Mouse (Mus musculus): Measurements from ENCODE around the gene Phf3. TPM values are rescaled to one million over a fixed set of nuclear protein-coding genes. Genes with fewer than 3 reads are reported as not detected.

Phf3 gene
- polyA plus RNA-seq (2014; fragmentation: Nextera tagmentation; extraction: Ambion mirVana), result 41.4 and 41.9 TPM in 2 replicates

GRCm38 (mm10) chr1:30873541-30874260 lies at the start of gene Phf3:
Phf3 (minus strand) TSS chr1:30873921.
- H3K27me3 ChIP-seq (replicated peaks; ENCODE audit: control insufficient read depth, insufficient read depth, low read length), result no peaks in the 10 kb centered on the region
- H3K4me3 ChIP-seq (ENCODE audit: low read depth, low read length), result peak within 1 kb of the TSS; percentile 91
- peak within 1 kb of the TSS; percentile 98 for H3K27ac ChIP-seq (replicated peaks; ENCODE audit: low read depth, low read length)
- 1% methylated on average over 15 of the region's 85 CpGs for WGBS
- peak within 1 kb of the TSS; percentile 72 for H3K4me2 ChIP-seq (ENCODE audit: low read depth, low read length)
- no peaks in the 10 kb centered on the region for H3K36me3 ChIP-seq (ENCODE audit: control insufficient read depth, insufficient read depth, low read length)
- no peaks in the 10 kb centered on the region for H3K9me3 ChIP-seq (ENCODE audit: control insufficient read depth, low read length)
- peak; percentile 95 for ATAC-seq (ENCODE audit: low read depth)
- H3K4me1 ChIP-seq (ENCODE audit: control insufficient read depth, insufficient read depth, low read length), result peaks cover 6% of the 10 kb centered on the region
- peak within 1 kb of the TSS; percentile 98 for H3K9ac ChIP-seq (ENCODE audit: low read depth, low read length)
- DNase-seq (ENCODE audit: low spot score), result peak; percentile 96

- H3K27me3 ChIP-seq (replicated peaks; ENCODE audit: control insufficient read depth, insufficient read depth, low read length), result no peaks in the 10 kb centered on the region
- no peaks in the 10 kb centered on the region for H3K4me1 ChIP-seq (ENCODE audit: control insufficient read depth, insufficient read depth, low read length)
- no peak overlapping the region for H3K4me2 ChIP-seq (ENCODE audit: low read depth, low read length)
- DNase-seq (ENCODE audit: low spot score) (no peak), ATAC-seq (ENCODE audit: low read depth) (no peak)
- H3K36me3 ChIP-seq (ENCODE audit: control insufficient read depth, insufficient read depth, low read length), result no peaks in the 10 kb centered on the region
- no peak overlapping the region for H3K27ac ChIP-seq (replicated peaks; ENCODE audit: low read depth, low read length)
- H3K4me3 ChIP-seq (ENCODE audit: low read depth, low read length), result no peak overlapping the region
- 83% methylated on average over 3 of the region's 3 CpGs for WGBS
- H3K9me3 ChIP-seq (ENCODE audit: control insufficient read depth, low read length), result peaks cover 12% of the 10 kb centered on the region
- no peak overlapping the region for H3K9ac ChIP-seq (ENCODE audit: low read depth, low read length)
Measured at GRCm38 (mm10) chr1:30922237-30922636, 48.5 kb upstream of the Phf3 start.

DNA sequence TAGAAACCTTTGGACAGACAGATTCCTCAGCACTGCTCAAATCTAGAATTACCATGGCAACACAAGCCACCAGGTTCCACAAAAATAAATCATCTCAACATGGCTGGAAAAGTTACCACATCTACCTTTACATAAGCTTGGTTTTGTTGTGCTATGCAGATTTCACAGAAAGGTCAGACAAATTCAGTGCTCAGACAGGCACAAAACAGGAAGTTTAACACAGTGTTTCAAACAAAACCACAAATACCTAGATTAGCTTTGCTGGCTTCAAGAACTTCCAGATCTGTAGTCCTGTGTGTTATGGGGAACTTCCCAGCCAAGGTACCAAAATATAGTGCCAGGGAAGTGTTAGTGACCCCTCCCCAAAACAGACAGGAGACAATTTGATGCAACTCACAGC lies 47.5 kb upstream of the Phf3 start:
- DNase-seq (ENCODE audit: low spot score) (no peak), ATAC-seq (ENCODE audit: low read depth) (no peak)
- no peak overlapping the region for H3K9ac ChIP-seq (ENCODE audit: low read depth, low read length)
- no peak overlapping the region for H3K4me3 ChIP-seq (ENCODE audit: low read depth, low read length)
- H3K9me3 ChIP-seq (ENCODE audit: control insufficient read depth, low read length), result peaks cover 12% of the 10 kb centered on the region
- no peak overlapping the region for H3K27ac ChIP-seq (replicated peaks; ENCODE audit: low read depth, low read length)
- no peaks in the 10 kb centered on the region for H3K36me3 ChIP-seq (ENCODE audit: control insufficient read depth, insufficient read depth, low read length)
- no peaks in the 10 kb centered on the region for H3K4me1 ChIP-seq (ENCODE audit: control insufficient read depth, insufficient read depth, low read length)
- H3K27me3 ChIP-seq (replicated peaks; ENCODE audit: control insufficient read depth, insufficient read depth, low read length), result no peaks in the 10 kb centered on the region
- no peak overlapping the region for H3K4me2 ChIP-seq (ENCODE audit: low read depth, low read length)

DNA sequence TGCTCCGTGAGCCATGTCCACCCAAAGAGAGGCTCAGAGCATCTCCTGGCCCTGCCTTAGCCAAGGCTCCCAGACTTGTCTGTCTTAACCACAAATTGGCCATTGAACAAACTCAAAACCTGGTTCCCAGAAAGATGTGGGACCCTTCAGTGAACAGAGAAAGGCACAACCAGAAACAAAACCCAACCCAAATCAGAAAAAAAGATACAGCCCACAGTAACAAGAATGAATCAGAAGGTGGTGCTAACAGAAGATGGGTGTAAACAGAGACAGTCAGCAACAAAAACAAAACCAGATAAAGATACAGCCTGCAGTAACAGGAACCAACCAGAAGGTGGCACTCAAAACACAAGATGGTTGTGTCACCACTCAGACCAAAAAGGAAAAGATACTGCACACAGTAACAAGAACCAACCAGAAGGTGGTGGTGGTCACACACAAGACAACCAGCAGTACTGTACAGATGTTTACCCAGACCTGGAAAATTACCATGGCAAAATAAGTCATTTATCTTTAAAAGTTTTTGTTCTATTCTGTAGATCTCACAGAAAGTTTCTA lies 47.0 kb upstream of the Phf3 start:
- no peaks in the 10 kb centered on the region for H3K27me3 ChIP-seq (replicated peaks; ENCODE audit: control insufficient read depth, insufficient read depth, low read length)
- H3K9me3 ChIP-seq (ENCODE audit: control insufficient read depth, low read length), result peaks cover 12% of the 10 kb centered on the region
- H3K4me3 ChIP-seq (ENCODE audit: low read depth, low read length), result no peak overlapping the region
- ATAC-seq (ENCODE audit: low read depth) (no peak), DNase-seq (ENCODE audit: low spot score) (no peak)
- 91% methylated on average over 1 of the region's 1 CpGs for WGBS
- H3K4me2 ChIP-seq (ENCODE audit: low read depth, low read length), result no peak overlapping the region
- no peak overlapping the region for H3K9ac ChIP-seq (ENCODE audit: low read depth, low read length)
- no peaks in the 10 kb centered on the region for H3K36me3 ChIP-seq (ENCODE audit: control insufficient read depth, insufficient read depth, low read length)
- H3K27ac ChIP-seq (replicated peaks; ENCODE audit: low read depth, low read length), result no peak overlapping the region
- H3K4me1 ChIP-seq (ENCODE audit: control insufficient read depth, insufficient read depth, low read length), result no peaks in the 10 kb centered on the region

DNA sequence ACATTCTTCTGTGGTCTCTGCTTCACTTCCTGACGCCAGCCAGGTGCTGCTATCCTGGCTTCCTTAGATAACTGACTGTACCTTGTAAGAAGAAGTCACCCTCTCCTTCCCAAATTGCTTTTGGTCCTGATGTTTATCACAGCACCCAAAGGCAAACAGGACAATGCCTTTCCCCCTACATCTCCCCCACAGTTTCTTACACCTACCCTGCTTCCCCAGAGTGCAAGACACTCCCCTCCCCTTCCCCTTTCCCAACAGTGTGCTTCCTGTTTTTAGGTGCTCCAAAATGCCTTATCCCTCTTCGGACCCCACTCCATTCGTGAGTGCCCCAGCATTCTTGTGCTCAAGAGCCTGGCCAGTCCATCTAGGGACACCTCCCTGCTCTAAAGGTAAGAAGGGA lies 36.5 kb upstream of the Phf3 start:
- Histone ChIP-seq H3K9ac (ENCODE audit: low read depth, low read length) (no peak overlapping the region), H3K4me3 (ENCODE audit: low read depth, low read length) (no peak overlapping the region), H3K9me3 (ENCODE audit: control insufficient read depth, low read length) (no peaks in the 10 kb centered on the region), H3K4me2 (ENCODE audit: low read depth, low read length) (no peak overlapping the region), H3K4me1 (ENCODE audit: control insufficient read depth, insufficient read depth, low read length) (no peaks in the 10 kb centered on the region), H3K36me3 (ENCODE audit: control insufficient read depth, insufficient read depth, low read length) (no peaks in the 10 kb centered on the region), H3K27ac (replicated peaks; ENCODE audit: low read depth, low read length) (no peak overlapping the region), H3K27me3 (replicated peaks; ENCODE audit: control insufficient read depth, insufficient read depth, low read length) (no peaks in the 10 kb centered on the region)
- ATAC-seq (ENCODE audit: low read depth) (no peak), DNase-seq (ENCODE audit: low spot score) (no peak)
- WGBS, result 63% methylated on average over 3 of the region's 3 CpGs

DNA sequence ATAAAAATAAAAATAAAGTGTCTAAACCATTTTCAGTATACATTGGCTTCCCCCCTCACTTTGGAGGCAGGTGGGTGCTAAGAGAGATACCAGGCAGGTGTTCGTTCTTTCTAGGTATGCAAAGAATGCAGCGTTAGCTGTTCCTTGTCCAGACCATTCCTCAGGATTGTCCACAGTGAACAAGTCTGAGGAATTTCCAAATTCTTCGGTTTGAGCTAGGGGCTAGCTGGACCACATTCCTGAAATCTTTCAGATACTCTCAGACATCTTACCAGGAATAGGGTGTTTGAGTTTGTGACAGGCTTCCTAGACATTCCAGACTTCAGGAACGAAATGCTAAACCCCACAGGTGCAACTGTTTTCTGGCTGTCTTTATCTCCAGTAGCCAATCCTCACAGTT lies 35.1 kb upstream of the Phf3 start:
- DNase-seq (ENCODE audit: low spot score) (no peak), ATAC-seq (ENCODE audit: low read depth) (no peak)
- Histone ChIP-seq H3K4me2 (ENCODE audit: low read depth, low read length) (no peak overlapping the region), H3K9me3 (ENCODE audit: control insufficient read depth, low read length) (no peaks in the 10 kb centered on the region), H3K36me3 (ENCODE audit: control insufficient read depth, insufficient read depth, low read length) (no peaks in the 10 kb centered on the region), H3K4me1 (ENCODE audit: control insufficient read depth, insufficient read depth, low read length) (no peaks in the 10 kb centered on the region), H3K27ac (replicated peaks; ENCODE audit: low read depth, low read length) (no peak overlapping the region), H3K9ac (ENCODE audit: low read depth, low read length) (no peak overlapping the region), H3K4me3 (ENCODE audit: low read depth, low read length) (no peak overlapping the region), H3K27me3 (replicated peaks; ENCODE audit: control insufficient read depth, insufficient read depth, low read length) (no peaks in the 10 kb centered on the region)
- WGBS, result 56% methylated on average over 4 of the region's 4 CpGs

DNA sequence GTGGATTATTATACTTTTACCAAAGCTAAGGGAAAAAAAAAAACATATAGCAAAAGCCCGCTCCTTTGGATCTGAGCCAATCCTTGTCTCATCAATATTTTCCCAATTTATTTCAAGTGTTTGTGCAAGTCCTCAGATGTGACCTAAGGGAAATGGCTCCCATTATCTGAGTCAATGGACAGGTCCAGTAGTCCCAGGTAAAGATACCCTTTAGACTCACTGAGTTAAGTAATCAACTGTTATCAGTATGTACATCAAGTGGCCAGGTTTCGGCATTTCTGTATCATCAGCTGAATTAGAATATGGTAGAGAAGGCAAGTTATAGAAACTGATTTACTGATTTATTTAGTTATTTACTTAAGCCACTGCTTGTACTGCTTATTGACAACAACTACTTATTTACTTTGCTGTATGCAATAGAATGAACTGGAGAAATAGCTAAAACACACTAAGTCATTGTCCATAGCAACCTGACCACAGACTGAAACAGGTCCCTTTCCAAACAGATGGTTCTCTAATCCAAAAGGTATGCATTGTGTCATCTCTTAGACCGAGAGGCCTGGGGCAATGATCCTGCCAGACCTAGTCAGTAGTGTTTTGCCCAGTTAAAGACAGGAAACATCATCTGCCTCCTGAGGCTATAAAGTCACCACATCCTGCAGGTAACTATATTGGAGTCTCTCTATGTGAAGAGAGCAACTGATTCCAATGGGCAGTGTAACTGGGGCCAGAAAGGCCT lies 29.9 kb upstream of the Phf3 start:
- no peaks in the 10 kb centered on the region for H3K9me3 ChIP-seq (ENCODE audit: control insufficient read depth, low read length)
- no peaks in the 10 kb centered on the region for H3K36me3 ChIP-seq (ENCODE audit: control insufficient read depth, insufficient read depth, low read length)
- DNase-seq (ENCODE audit: low spot score), result no peak
- H3K27ac ChIP-seq (replicated peaks; ENCODE audit: low read depth, low read length), result no peak overlapping the region
- H3K27me3 ChIP-seq (replicated peaks; ENCODE audit: control insufficient read depth, insufficient read depth, low read length), result no peaks in the 10 kb centered on the region
- no peak for ATAC-seq (ENCODE audit: low read depth)
- no peaks in the 10 kb centered on the region for H3K4me1 ChIP-seq (ENCODE audit: control insufficient read depth, insufficient read depth, low read length)
- H3K9ac ChIP-seq (ENCODE audit: low read depth, low read length), result no peak overlapping the region
- H3K4me2 ChIP-seq (ENCODE audit: low read depth, low read length), result no peak overlapping the region
- 84% methylated on average over 3 of the region's 3 CpGs for WGBS
- H3K4me3 ChIP-seq (ENCODE audit: low read depth, low read length), result no peak overlapping the region

- Histone ChIP-seq H3K27me3 (replicated peaks; ENCODE audit: control insufficient read depth, insufficient read depth, low read length) (no peaks in the 10 kb centered on the region), H3K9me3 (ENCODE audit: control insufficient read depth, low read length) (no peaks in the 10 kb centered on the region), H3K27ac (replicated peaks; ENCODE audit: low read depth, low read length) (no peak overlapping the region), H3K4me2 (ENCODE audit: low read depth, low read length) (no peak overlapping the region), H3K36me3 (ENCODE audit: control insufficient read depth, insufficient read depth, low read length) (no peaks in the 10 kb centered on the region), H3K9ac (ENCODE audit: low read depth, low read length) (no peak overlapping the region), H3K4me1 (ENCODE audit: control insufficient read depth, insufficient read depth, low read length) (no peaks in the 10 kb centered on the region), H3K4me3 (ENCODE audit: low read depth, low read length) (no peak overlapping the region)
- DNase-seq (ENCODE audit: low spot score), result no peak
- ATAC-seq (ENCODE audit: low read depth), result no peak
- WGBS, result 71% methylated on average over 2 of the region's 2 CpGs
Measured at GRCm38 (mm10) chr1:30898691-30899090, 25.0 kb upstream of the Phf3 start.

Data from embryonic facial prominence, embryonic 14.5 days (tissue).